Mouse (Mus musculus): Measurements from ENCODE around the gene Cbln4. TPM values are rescaled to one million over a fixed set of nuclear protein-coding genes. Genes with fewer than 3 reads are reported as not detected.

Cbln4 gene
- total RNA-seq (2014; rRNA removed) = 19.0 and 30.2 TPM in 2 replicates
- 42.1 and 42.6 TPM in 2 replicates for polyA plus RNA-seq (2015; fragmentation: Nextera tagmentation; extraction: Ambion mirVana)

DNA sequence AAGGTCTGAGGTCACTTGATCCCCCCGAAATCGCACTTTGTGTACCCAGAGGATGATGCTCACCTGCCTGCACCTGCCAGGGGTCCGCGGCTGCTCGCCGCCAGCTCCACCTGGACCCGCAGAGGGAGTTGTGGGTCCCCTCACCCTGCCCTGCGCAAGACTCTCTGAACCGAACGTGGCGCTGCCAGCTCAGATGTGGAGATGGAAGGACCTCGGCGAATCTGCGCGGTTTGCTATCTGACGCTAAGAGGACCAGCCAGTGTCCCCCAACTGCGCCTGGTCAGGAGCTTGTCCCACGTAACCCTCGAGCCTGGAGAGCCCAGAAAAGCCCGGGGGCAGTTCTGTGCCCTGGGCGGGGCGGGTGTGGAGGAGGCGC is at the start of gene Cbln4:
Gene Cbln4, minus strand, starts transcription at position 232 of the 376 bp plus-strand sequence.
- peak; percentile 50 for DNase-seq (ENCODE audit: low spot score)

DNA sequence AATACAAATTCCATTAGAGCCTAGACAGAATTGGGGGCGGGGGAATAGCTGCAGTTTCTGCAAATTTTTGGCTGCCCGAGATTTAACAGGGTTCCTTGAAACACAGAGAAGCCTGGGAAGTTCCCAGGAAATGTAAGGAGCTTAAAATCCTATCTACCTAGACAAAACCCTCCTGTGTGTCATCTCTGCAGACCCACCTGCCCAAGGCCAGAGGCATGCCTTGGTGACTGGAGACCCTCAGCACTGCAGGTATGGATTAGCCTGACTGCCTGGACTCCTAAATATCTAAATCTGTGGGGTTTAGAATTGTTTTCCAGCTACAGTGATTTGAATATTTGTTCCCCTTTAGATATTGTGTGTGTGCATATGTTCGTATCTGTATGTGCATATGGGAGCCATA is 35.3 kb upstream of the Cbln4 start:
- ATAC-seq (no peak), DNase-seq (ENCODE audit: low spot score) (no peak)
- Histone ChIP-seq H3K36me3 (ENCODE audit: insufficient read depth, low read length) (no peaks in the 10 kb centered on the region), H3K4me2 (ENCODE audit: low read depth, low read length) (no peak overlapping the region), H3K27ac (no peak overlapping the region), H3K4me1 (ENCODE audit: insufficient read depth, low read length) (no peaks in the 10 kb centered on the region), H3K4me3 (ENCODE audit: low read length) (no peak overlapping the region), H3K9ac (replicated peaks; ENCODE audit: low read length) (no peak overlapping the region), H3K9me3 (ENCODE audit: low read length) (no peaks in the 10 kb centered on the region), H3K27me3 (ENCODE audit: insufficient read depth, low read length) (no peaks in the 10 kb centered on the region)
- no peak for TF ChIP-seq CTCF (IDR thresholded peaks at IDR 0.05; ENCODE audit: low read depth)
- 77% methylated on average over 3 of the region's 3 CpGs for WGBS

More for the DNA sequence above, at the start of gene Cbln4:
- H3K4me1 ChIP-seq (ENCODE audit: insufficient read depth, low read length) = peaks cover 8% of the 10 kb centered on the region
- peak within 1 kb of the TSS; percentile 56 for H3K9ac ChIP-seq (replicated peaks; ENCODE audit: low read length)
- TF ChIP-seq CTCF (IDR thresholded peaks at IDR 0.05; ENCODE audit: low read depth) = peak; percentile 28; the same call in 1 of the 2 replicates
- no peaks in the 10 kb centered on the region for H3K27me3 ChIP-seq (ENCODE audit: insufficient read depth, low read length)
- H3K36me3 ChIP-seq (ENCODE audit: insufficient read depth, low read length) = no peaks in the 10 kb centered on the region
- H3K27ac ChIP-seq = peak within 1 kb of the TSS; percentile 68
- H3K4me3 ChIP-seq (ENCODE audit: low read length) = peak within 1 kb of the TSS; percentile 50
- no peak for ATAC-seq
- peak within 1 kb of the TSS; percentile 64 for H3K4me2 ChIP-seq (ENCODE audit: low read depth, low read length)
- under 1% methylated on average over 23 of the region's 23 CpGs for WGBS
- H3K9me3 ChIP-seq (ENCODE audit: low read length) = no peaks in the 10 kb centered on the region

DNA sequence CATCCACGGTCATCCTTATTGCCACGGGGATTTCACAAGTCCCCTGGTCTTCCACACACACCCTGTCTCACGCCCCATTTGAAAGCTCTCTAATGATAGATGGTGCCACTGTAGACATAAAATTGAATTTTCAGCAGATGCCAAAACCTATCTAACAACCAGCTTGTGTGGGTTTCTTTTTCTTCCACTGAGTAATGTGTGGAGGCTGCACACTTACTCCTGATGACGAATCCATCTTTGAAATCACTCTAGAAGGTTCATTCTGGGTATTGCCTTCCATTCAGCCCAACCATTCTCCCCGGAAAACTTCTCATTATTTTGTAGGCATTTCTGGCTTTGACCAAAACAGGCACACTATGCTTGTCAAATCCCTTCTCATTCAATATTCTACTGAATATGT is 33.0 kb upstream of the Cbln4 start:
- no peaks in the 10 kb centered on the region for H3K27me3 ChIP-seq (ENCODE audit: insufficient read depth, low read length)
- WGBS = 85% methylated on average over 5 of the region's 5 CpGs
- no peak overlapping the region for H3K9ac ChIP-seq (replicated peaks; ENCODE audit: low read length)
- ATAC-seq (no peak), DNase-seq (ENCODE audit: low spot score) (no peak)
- H3K27ac ChIP-seq = no peak overlapping the region
- H3K4me3 ChIP-seq (ENCODE audit: low read length) = no peak overlapping the region
- H3K4me2 ChIP-seq (ENCODE audit: low read depth, low read length) = no peak overlapping the region
- H3K36me3 ChIP-seq (ENCODE audit: insufficient read depth, low read length) = no peaks in the 10 kb centered on the region
- no peaks in the 10 kb centered on the region for H3K9me3 ChIP-seq (ENCODE audit: low read length)
- TF ChIP-seq CTCF (IDR thresholded peaks at IDR 0.05; ENCODE audit: low read depth) = no peak
- no peaks in the 10 kb centered on the region for H3K4me1 ChIP-seq (ENCODE audit: insufficient read depth, low read length)

DNA sequence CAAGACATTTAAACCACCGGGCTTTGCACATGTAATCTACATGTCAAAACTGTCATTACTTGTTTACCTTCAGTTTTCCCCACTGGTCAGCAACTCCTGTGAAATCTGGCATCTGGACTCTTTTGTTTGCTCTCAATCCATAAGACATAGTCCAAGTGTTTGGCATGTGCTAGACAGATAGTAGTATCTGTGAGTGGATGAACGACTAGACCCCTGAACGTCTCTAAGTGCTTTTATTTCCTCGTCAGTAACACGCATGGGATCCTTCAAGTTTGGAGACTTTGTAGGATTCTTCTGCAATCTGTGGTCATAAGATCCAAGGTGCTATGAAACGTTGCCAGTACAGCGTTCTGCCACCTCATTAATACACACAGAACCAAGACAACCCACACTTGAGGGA is 19.6 kb upstream of the Cbln4 start:
- Histone ChIP-seq H3K9ac (replicated peaks; ENCODE audit: low read length) (no peak overlapping the region), H3K4me1 (ENCODE audit: insufficient read depth, low read length) (no peaks in the 10 kb centered on the region), H3K36me3 (ENCODE audit: insufficient read depth, low read length) (no peaks in the 10 kb centered on the region), H3K4me2 (ENCODE audit: low read depth, low read length) (no peak overlapping the region), H3K27me3 (ENCODE audit: insufficient read depth, low read length) (no peaks in the 10 kb centered on the region), H3K9me3 (ENCODE audit: low read length) (no peaks in the 10 kb centered on the region), H3K27ac (no peak overlapping the region), H3K4me3 (ENCODE audit: low read length) (no peak overlapping the region)
- ATAC-seq (no peak), DNase-seq (ENCODE audit: low spot score) (no peak)
- WGBS = 90% methylated on average over 7 of the region's 7 CpGs
- no peak for TF ChIP-seq CTCF (IDR thresholded peaks at IDR 0.05; ENCODE audit: low read depth)

DNA sequence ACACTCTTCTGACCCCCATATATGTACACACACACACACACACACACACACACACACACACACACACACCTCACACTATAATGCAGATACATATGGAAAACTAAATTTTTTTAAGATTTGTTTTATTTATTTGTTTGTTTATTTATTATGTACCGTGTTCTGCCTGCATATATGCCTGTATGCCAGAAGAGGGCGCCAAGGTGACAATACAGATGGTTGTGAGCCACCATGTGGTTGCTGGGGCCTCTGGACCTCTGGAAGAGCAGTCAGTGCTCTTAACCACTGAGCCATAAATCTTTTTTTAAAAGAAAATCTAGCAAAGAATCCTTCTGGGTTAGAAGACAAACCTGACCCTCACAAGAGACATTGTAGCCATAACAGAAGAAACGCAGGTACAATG is 16.5 kb upstream of the Cbln4 start:
- DNase-seq (ENCODE audit: low spot score) (no peak), ATAC-seq (no peak)
- no peaks in the 10 kb centered on the region for H3K27me3 ChIP-seq (ENCODE audit: insufficient read depth, low read length)
- TF ChIP-seq CTCF (IDR thresholded peaks at IDR 0.05; ENCODE audit: low read depth) = peak; percentile 15; the same call in 1 of the 2 replicates
- no peak overlapping the region for H3K9ac ChIP-seq (replicated peaks; ENCODE audit: low read length)
- H3K27ac ChIP-seq = no peak overlapping the region
- H3K9me3 ChIP-seq (ENCODE audit: low read length) = no peaks in the 10 kb centered on the region
- no peak overlapping the region for H3K4me2 ChIP-seq (ENCODE audit: low read depth, low read length)
- no peaks in the 10 kb centered on the region for H3K4me1 ChIP-seq (ENCODE audit: insufficient read depth, low read length)
- no peaks in the 10 kb centered on the region for H3K36me3 ChIP-seq (ENCODE audit: insufficient read depth, low read length)
- WGBS = 62% methylated on average over 3 of the region's 3 CpGs
- H3K4me3 ChIP-seq (ENCODE audit: low read length) = no peak overlapping the region

DNA sequence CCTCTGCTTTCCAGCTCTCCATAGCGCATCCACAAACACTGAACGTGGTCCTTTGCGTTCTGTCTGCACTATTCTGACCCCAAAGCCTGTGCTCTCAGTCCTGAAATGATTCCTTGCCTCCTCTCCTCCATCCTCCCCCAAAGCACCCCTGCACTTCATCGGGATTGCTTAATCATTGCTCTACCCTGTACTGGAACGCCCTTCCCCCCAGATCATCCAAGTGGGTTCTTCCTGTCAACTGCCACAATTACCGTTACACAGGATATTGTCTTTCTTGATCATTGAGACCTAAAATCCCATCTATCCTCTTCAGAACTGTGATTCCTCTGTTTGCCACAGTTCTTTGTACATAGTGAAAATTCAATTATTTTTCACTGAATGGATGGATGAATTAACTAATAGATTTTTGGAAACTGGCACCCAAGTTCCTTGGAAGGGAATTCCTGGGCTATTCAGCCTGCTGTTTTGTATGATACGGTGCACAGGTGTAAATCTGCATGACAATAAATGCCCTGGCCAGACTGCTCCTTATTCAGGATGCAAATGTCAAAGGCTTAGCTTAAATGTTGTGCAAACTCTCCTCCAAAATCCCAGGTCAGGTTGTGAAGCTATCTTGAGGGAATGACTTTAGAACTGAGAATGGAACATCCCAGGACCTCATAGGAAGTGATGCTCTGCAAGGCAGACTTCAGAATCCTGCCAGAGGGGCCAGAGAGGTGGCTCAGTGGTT is 15.8 kb upstream of the Cbln4 start:
- H3K27ac ChIP-seq = no peak overlapping the region
- no peaks in the 10 kb centered on the region for H3K27me3 ChIP-seq (ENCODE audit: insufficient read depth, low read length)
- no peak overlapping the region for H3K4me3 ChIP-seq (ENCODE audit: low read length)
- no peak overlapping the region for H3K4me2 ChIP-seq (ENCODE audit: low read depth, low read length)
- no peaks in the 10 kb centered on the region for H3K4me1 ChIP-seq (ENCODE audit: insufficient read depth, low read length)
- H3K36me3 ChIP-seq (ENCODE audit: insufficient read depth, low read length) = no peaks in the 10 kb centered on the region
- no peaks in the 10 kb centered on the region for H3K9me3 ChIP-seq (ENCODE audit: low read length)
- ATAC-seq (no peak), DNase-seq (ENCODE audit: low spot score) (no peak)
- no peak for TF ChIP-seq CTCF (IDR thresholded peaks at IDR 0.05; ENCODE audit: low read depth)
- H3K9ac ChIP-seq (replicated peaks; ENCODE audit: low read length) = no peak overlapping the region
- WGBS = 62% methylated on average over 7 of the region's 7 CpGs

DNA sequence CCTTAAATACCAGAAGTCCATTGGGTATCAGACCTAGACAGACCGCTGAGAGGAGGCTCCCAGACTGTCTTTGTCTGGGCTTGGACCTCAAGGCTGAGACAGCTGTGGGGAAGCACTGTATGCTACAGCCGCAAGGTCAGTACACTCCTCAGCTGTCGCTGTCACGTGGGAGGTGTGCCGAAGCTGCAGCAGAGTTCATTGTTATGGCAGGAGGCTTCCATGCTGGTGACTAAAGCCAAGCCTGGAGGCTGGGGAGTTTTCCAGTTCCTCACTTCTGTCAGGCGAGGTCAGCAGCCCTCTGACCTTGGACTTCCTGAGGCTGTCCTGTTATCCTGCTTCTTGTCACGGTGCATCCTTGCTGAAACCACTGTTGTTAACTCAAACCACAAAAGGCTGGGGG is 2.7 kb upstream of the Cbln4 start:
- no peak overlapping the region for H3K9ac ChIP-seq (replicated peaks; ENCODE audit: low read length)
- WGBS = 46% methylated on average over 7 of the region's 7 CpGs
- H3K4me3 ChIP-seq (ENCODE audit: low read length) = no peak overlapping the region
- H3K27me3 ChIP-seq (ENCODE audit: insufficient read depth, low read length) = no peaks in the 10 kb centered on the region
- peaks cover 8% of the 10 kb centered on the region for H3K4me1 ChIP-seq (ENCODE audit: insufficient read depth, low read length)
- no peak for TF ChIP-seq CTCF (IDR thresholded peaks at IDR 0.05; ENCODE audit: low read depth)
- no peak overlapping the region for H3K27ac ChIP-seq
- ATAC-seq (no peak), DNase-seq (ENCODE audit: low spot score) (no peak)
- no peaks in the 10 kb centered on the region for H3K36me3 ChIP-seq (ENCODE audit: insufficient read depth, low read length)
- H3K9me3 ChIP-seq (ENCODE audit: low read length) = no peaks in the 10 kb centered on the region
- no peak overlapping the region for H3K4me2 ChIP-seq (ENCODE audit: low read depth, low read length)

Data from hindbrain, postnatal 0 days (tissue).